Mouse (Mus musculus) bone marrow, adult 2 months (tissue): ENCODE measurements at regions not wholly inside any gene's neighbourhood (a gene's known extent, or its start where the extent isn't known, plus 50 kb on each side); places are given as distances from the start of the nearest gene placed in this dataset.
"Not testable (repeated sequence)": the region's sequence is repeated elsewhere in the genome, so short reads cannot be mapped to it uniquely, and the experiment has no call there.

Source experiments
- CTCF ChIP-seq: fragments of 200-500 bp; IDR thresholded peaks from 2 replicates; pipeline ENCODE4 v1.5.1; 2011; ENCODE audit warnings: low read length, control low read depth; ENCODE audit not compliant: control insufficient read depth, insufficient read depth
- POLR2A ChIP-seq: fragments of 200-500 bp; IDR thresholded peaks from 2 replicates; pipeline ENCODE4 v1.6.1; 2011; ENCODE audit warnings: low read depth, mild to moderate bottlenecking, control low read depth, low read length, borderline replicate concordance; ENCODE audit not compliant: control insufficient read depth

- TF ChIP-seq CTCF, POLR2A: not testable (repeated sequence)
These were observed 169.4 kb downstream of the Mterf1b start for GRCm38 (mm10) chr5:4361547-4361946.
